Mouse (Mus musculus) G1E (cell line): Measurements from ENCODE around the gene Foxe3. TPM values are rescaled to one million over a fixed set of nuclear protein-coding genes. Genes with fewer than 3 reads are reported as not detected.

Experiments
- ATAC-seq: 2 replicates; pipeline ENCODE4 v1.8.0; 2016; ENCODE audit warnings: mild to moderate bottlenecking; ENCODE audit not compliant: insufficient number of reproducible peaks, poor library complexity, low FRiP score, severe bottlenecking; ENCODE audit errors: extremely low read depth
- DNase-seq: peaks from one replicate; pipeline ENCODE4 v3.0.0; 2012; ENCODE audit warnings: low spot score
- H3K27me3 ChIP-seq: 2 replicates; pipeline ENCODE4 v1.6.1; 2012; ENCODE audit warnings: mild to moderate bottlenecking, low read length, inconsistent platforms; ENCODE audit not compliant: insufficient read depth
- H3K36me3 ChIP-seq: replicated peaks from 2 replicates; pipeline ENCODE3; 2012; ENCODE audit warnings: mild to moderate bottlenecking, inconsistent platforms
- H3K4me1 ChIP-seq: 2 replicates; pipeline ENCODE4 v1.6.1; 2012; ENCODE audit warnings: low read depth, low read length, inconsistent platforms, mixed read lengths; ENCODE audit not compliant: insufficient read depth
- H3K4me3 ChIP-seq: 2 replicates; pipeline ENCODE4 v1.5.1; 2012; ENCODE audit warnings: low read depth, mild to moderate bottlenecking, inconsistent platforms, low read length, moderate library complexity, mixed read lengths
- H3K9me3 ChIP-seq: replicated peaks from 2 replicates; pipeline ENCODE4 v1.6.1; 2012; ENCODE audit warnings: inconsistent platforms
- CTCF ChIP-seq: IDR thresholded peaks from 2 replicates; pipeline ENCODE4 v1.5.1; 2012; ENCODE audit warnings: low read depth, low read length, inconsistent platforms, mixed read lengths
- GATA1 ChIP-seq: IDR thresholded peaks from 2 replicates; pipeline ENCODE4 v1.6.1; 2012; ENCODE audit warnings: borderline replicate concordance, low read length, inconsistent platforms, mixed read lengths
- GATA2 ChIP-seq: IDR thresholded peaks from 2 replicates; pipeline ENCODE4 v1.6.1; 2012; ENCODE audit warnings: low read depth, low read length, inconsistent platforms, borderline replicate concordance
- POLR2AphosphoS5 ChIP-seq: IDR thresholded peaks from 2 replicates; pipeline ENCODE4 v1.6.1; 2012; ENCODE audit warnings: low read depth, low read length, inconsistent platforms; ENCODE audit not compliant: insufficient replicate concordance
- TAL1 ChIP-seq: conservative IDR thresholded peaks from 2 replicates; pipeline ENCODE4 v1.6.1; 2012; ENCODE audit warnings: low read depth, low read length, inconsistent platforms, mixed read lengths
- polyA plus RNA-seq: library from polyadenylated mRNA; stranded (reverse); fragments of >175 nt; gene quantifications from 2 replicates; pipeline ENCODE4 v1.2.3, GENCODE M21; 2012
- total RNA-seq, 2 experiments: library from RNA; stranded (forward) in 1 of 2; stranded (reverse) in 1 of 2; fragments of 200-1000 nt in 1 of 2; fragments of >200 nt in 1 of 2; fragmentation: Nextera tagmentation in 1 of 2; gene quantifications; 2 replicates each; pipeline ENCODE4 v1.2.3; 2014 to 2017

The Foxe3 gene
- total and polyA plus RNA-seq, 3 experiments, result not detected

DNA sequence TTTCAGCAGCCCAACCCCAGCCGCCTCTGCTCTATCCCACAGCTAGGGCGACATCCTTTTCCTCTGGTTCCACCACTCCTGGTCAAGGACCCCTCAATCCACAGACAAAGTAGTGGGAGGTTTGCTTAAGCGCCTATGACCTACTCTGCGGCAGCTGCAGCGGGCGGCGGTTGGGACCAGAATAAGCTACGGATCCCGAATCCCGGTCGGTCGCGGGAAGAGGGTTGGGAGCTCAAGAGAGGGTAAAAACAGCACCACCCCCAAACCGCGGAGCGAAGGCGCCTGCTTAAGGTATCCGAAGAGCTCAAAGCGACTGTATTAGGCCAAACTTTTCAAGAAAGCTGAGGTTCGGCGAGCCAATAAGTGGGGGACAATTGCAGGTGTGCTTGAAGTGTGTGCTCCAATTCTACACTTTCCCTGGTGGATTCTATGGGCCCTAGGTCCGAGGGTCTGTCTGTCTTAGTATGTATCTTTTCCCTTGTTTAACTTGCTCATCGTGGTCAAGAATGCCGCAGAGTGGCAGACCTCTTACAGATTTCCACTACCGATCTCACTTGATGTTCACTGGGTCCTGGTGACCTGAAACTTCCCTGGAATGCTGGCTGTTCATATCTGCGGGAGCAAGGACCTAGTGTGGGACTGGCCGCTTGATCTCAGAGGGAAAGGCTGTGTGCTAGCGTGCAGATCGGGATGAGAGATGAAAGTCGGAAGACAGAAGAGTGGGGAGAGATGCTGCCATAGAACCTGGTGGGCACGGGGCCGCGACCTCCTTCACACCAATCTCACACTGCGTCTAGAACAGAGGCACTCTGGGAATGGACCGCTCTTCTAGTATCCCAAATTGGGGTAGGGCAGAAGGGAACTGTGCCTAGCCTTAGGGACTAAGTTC, 12.9 kb downstream of the Foxe3 start:
- peaks cover 22% of the 10 kb centered on the region for H3K4me1 ChIP-seq
- 0 out of 2 replicates have a peak, but pooled peaks cover 3% of the 10 kb centered on the region for H3K27me3 ChIP-seq
- peaks cover 15% of the 10 kb centered on the region for H3K9me3 ChIP-seq
- no peak overlapping the region for H3K4me3 ChIP-seq
- ATAC-seq (no peak), DNase-seq (no peak)
- TF ChIP-seq CTCF (no peak), POLR2AphosphoS5 (no peak), GATA2 (no peak), TAL1 (no peak), GATA1 (no peak)
- H3K36me3 ChIP-seq, result peaks cover 32% of the 10 kb centered on the region

DNA sequence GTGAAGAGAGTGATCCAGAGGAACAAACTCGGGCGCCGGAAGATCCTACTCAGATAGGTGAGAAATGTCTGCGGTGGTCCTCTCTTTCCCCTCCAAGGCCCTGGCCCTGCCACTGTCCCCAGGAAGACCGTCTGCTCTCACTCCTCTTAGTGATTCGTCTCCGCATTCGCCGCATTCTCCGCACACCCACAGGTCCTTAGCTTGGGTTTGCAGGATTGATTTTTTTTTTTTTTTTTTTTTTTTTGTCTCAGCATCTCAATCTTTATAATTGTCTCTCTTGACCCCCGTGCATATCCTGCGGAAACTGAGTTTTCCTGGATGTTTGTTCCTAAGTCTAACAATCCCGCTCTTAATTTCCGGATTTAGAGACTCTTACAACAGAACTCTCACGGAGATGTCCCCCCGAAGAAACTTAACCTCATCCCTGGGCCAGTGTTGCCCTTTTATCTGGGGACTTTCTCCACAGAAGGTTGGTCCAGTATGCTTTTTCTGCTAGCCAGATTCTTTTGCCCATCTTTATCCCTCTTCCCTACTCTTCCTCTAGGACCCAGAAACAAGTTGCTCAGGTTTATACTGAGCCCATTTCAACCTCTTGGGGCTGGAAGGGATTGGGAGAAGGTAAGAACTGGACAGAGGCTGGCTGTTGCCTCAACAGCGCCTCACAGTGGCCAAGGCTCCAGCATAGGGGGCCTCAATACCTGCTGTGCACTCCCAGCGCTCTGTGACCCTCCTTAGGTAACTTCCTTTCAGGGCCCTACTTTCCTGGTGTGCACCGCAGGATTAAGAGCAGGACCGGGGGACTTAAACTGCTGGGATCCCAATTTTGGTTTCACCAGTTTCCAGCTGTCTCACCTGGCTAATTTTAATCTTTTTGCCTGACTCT, 16.0 kb downstream of the Foxe3 start:
- DNase-seq (no peak), ATAC-seq (peak; percentile 32; the same call in 1 of the 2 replicates)
- TF ChIP-seq POLR2AphosphoS5, result no peak
- no peak for TF ChIP-seq GATA1
- peak; percentile 67 for TF ChIP-seq CTCF
- TF ChIP-seq TAL1, result no peak
- TF ChIP-seq GATA2, result no peak
- peaks cover 27% of the 10 kb centered on the region for H3K9me3 ChIP-seq
- peak overlapping the region; percentile 75 for H3K4me3 ChIP-seq
- peaks cover 22% of the 10 kb centered on the region for H3K4me1 ChIP-seq
- H3K27me3 ChIP-seq, result peaks cover 8% of the 10 kb centered on the region; the same call in 1 of the 2 replicates
- peaks cover 19% of the 10 kb centered on the region for H3K36me3 ChIP-seq

DNA sequence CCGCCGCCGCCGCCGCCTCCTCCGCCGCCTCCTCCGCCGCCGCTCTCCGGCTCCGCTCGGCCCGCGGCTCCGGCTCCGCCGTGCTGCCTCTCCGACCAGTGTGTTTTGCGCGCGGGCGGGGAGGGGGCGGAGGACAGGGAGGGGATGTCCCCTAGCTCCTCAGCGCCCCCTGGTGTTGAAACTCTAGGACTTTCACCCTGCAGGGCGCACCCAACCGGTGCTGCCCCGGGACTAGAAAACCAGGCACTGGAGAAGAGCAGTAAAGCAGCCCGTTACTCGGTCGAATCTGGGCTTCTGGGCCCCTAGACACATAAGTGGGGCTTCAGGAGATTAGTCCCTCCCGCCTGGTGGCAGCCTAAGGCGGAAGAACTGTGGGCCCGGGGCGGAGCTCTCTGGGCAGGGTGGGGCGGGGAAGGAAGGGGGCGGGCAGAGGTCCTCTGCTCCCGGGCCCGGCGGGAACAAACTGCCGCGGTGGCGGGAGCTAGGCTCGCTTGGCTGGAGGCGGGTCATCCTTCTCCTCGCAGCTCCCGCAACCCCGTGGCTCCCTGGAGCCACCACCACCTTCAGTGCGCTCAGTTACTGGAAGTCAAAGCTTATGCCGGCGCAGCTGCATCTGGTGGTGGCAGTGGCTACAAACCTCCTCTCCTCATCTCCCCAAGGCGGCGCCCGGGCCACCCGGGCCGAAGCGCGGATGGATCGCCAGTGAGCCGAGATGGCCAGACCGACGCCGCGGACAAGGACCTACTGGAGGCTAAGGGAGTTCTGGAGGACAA, 16.8 kb downstream of the Foxe3 start, which contains the start of gene Foxd2:
Gene Foxd2 (minus strand): TSS at position 45 of the 773 bp plus-strand sequence.
- ATAC-seq, result peak; percentile 69
- DNase-seq, result peak; percentile 72
- H3K27me3 ChIP-seq, result peaks cover 8% of the 10 kb centered on the region; the same call in 1 of the 2 replicates

DNA sequence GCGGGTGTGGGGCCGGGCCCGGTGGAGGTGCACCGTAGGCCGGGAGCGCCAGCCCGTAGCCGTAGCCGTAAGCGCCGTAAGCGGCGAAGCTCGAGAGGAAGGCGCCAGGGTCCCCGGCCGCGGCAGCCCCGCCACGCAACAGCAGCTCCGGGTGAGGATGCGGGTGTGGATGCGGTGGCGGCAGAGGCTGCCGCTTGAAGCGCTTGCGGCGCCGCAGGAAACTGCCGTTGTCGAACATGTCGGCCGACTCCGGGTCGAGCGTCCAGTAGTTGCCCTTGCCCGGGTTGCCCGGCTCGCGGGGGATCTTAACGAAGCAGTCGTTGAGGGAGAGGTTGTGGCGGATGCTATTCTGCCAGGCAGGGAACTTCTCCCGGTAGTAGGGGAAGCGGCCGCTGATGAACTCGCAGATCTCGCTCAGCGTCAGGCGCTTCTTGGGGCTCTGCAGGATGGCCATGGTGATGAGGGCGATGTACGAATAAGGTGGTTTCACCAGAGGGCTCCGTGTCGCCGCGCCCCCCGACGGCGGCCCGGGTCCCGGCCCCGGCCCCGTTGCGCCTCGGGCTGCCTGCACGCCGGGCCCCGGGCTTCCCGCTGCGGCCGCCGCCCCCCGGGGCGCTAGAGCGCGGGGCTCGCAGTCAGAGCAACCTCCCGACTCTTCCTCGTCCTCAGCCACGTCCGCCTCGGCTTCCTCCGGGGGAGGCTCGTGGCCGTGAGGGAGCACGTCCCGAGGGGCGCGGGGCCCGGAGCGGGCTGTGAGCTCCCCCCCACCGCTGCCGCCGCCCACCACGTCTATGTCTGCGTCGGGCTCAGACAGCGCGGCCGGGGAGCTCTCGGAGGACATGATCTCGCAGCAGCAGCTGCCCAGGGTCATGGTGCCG, 17.6 kb downstream of the Foxe3 start:
- H3K4me3 ChIP-seq, result peak overlapping the region; percentile 75
- no peak for TF ChIP-seq GATA1
- no peak for TF ChIP-seq TAL1
- no peak for TF ChIP-seq CTCF
- no peak for TF ChIP-seq POLR2AphosphoS5
- DNase-seq, result peak; percentile 46
- H3K4me1 ChIP-seq, result peaks cover 12% of the 10 kb centered on the region
- ATAC-seq, result no peak
- H3K9me3 ChIP-seq, result peaks cover 27% of the 10 kb centered on the region
- peaks cover 5% of the 10 kb centered on the region; the same call in 1 of the 2 replicates for H3K27me3 ChIP-seq
- H3K36me3 ChIP-seq, result peaks cover 11% of the 10 kb centered on the region

More for the DNA sequence above, 16.8 kb downstream of the Foxe3 start, which contains the start of gene Foxd2:
- Histone ChIP-seq H3K9me3 (peaks cover 27% of the 10 kb centered on the region), H3K4me1 (peaks cover 18% of the 10 kb centered on the region), H3K4me3 (peak within 1 kb of the TSS; percentile 75), H3K36me3 (peaks cover 19% of the 10 kb centered on the region)
- no peak for TF ChIP-seq TAL1
- TF ChIP-seq GATA1, result no peak
- no peak for TF ChIP-seq GATA2
- no peak for TF ChIP-seq CTCF
- no peak for TF ChIP-seq POLR2AphosphoS5
